Mouse (Mus musculus): ENCODE data around the gene Gm10271. TPM values are rescaled to one million over a fixed set of nuclear protein-coding genes. Genes with fewer than 3 reads are reported as not detected.
A peak's percentile ranks its signal among the peaks of the same experiment; 100 is the strongest.

Gene Gm10271
- not detected for total RNA-seq (2021)
- long read RNA-seq, experiment 1 = 0 reads
- long read RNA-seq, experiment 2 = 0 reads

DNA sequence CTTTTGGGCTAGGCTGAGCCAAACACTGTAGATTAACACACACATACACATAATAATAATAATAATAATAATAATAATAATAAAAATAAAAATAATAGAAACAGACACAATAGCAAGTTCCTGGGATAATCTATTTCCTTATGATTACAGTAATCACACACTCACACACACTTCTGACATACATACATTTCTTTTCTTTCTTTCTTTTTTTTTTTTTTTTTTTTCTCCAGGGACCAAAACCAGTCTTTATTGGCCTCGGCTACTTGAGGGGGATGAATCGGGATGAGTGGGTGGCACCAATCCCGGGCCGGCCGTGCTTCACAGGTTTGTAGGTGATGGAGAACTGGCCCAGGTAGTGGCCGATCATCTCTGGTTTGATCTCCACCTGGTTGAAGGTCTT, at the start of gene Gm10271:
Gene Gm10271 (minus strand): TSS at position 101 of the 400 bp plus-strand sequence.
- no peak for DNase-seq (ENCODE audit: low spot score)

DNA sequence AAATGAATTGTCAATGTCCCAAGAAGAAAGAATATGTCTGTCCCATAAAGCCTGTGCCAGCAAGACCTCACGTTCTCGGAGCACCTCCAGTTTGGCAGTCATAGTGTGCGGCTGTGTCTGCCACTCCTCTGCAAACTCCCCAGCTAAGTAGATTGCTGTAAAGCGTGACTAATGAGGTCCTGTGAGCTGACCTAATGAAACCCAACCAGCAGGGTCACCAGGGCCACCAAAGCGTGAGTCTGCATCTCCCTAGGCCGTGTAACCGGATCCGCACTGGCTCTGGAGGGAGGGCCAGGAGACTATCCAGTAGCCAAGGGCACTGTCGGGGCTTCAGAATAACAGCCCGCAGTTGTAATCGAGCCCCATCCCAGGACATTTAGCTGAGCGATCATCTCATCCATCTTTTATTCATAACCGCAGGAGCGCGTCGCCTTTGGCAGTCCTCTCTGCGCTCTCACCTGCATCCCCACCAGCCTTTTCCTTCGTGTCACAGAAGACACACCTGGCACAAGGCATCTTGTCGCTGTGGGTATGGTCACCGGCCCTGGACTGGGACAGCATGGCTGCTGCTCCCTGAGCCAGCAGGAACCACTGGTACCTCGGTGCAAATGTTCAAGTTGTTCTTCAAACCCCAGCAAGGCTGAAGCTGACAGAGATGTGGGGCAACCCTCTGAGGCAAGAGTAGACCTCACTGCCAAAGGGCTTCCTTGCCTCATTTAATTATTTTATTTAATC, 48.8 kb upstream of the Gm10271 start:
- peak; percentile 86 for DNase-seq (ENCODE audit: low spot score)

DNA sequence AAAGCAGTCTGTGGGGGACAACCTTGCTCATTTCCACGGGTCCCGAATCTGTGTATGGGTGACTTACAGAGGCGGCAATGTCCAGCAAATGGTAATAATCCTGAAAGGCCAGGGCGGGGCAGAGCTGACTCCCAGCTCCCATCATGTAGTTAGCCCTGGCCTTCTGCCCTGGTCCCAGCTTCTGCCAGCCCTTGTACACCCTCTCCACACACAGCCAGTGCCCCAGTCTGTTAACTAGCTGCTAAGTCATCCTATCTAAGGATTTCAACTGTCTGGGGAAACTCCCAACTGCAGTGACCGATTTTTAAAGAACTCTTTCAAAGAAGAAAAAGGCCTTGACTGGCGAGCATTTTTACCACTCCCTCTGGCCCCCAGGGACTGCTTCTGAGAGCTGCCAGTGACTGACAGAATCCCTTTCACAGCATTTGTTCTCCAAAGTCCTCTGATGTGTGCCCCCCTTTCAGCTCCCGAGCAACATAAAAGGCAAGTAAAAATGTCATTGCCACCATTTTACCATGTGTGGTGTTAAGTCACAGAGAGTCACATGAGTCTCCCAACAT, 46.0 kb upstream of the Gm10271 start:
- DNase-seq (ENCODE audit: low spot score) = peak; percentile 69

DNA sequence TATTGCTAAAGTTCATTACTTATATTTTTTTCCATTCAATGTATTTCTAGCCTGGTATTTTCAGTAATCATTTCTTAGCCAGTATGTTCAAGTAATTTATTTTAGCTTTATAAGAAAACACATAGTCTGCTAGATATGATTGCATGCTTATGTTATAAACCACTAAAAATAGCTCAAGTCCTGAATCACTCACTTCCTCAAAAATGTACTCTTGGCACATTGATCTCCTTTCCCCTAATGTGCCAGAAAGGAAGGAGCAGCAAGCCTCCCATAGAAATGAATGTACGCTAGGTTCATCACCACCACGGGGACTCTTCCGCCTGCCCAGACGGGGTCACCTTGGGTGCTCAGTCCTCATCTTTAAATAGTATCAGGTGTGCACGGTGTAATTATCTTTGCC, 42.2 kb upstream of the Gm10271 start:
- DNase-seq (ENCODE audit: low spot score) = no peak

DNA sequence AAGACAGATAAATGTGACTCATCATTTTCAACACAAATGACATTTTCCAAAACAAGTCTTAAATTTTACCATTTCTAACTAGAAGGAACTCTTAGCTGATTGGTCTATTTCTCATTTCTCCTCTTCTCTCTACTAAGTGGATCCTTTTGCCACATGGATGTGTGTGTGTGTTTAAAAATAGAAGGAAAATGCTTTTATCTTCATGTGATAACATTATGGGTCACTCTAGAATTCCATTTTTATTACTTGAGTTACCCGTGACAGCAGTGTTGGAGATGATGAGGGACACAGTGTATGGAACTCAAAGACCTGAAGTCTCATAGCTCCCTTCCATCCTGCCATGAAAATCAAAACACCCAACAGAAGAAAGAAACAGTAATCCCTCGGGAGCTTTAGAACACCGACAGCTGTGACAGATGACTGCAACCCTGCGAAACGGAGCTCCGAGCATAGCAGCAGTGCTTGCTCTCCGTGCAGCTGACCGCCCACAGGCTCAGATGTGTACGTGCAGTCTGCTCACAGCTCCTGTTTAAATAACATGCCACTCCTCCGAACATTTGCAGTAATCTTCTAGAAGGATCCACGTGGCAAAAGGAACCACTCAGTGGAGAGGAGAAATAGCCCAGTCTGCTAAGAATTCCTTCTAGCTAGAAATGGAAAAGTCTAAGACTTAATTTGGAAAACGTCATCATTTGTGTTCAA, 41.4 kb upstream of the Gm10271 start:
- no peak for DNase-seq (ENCODE audit: low spot score)

DNA sequence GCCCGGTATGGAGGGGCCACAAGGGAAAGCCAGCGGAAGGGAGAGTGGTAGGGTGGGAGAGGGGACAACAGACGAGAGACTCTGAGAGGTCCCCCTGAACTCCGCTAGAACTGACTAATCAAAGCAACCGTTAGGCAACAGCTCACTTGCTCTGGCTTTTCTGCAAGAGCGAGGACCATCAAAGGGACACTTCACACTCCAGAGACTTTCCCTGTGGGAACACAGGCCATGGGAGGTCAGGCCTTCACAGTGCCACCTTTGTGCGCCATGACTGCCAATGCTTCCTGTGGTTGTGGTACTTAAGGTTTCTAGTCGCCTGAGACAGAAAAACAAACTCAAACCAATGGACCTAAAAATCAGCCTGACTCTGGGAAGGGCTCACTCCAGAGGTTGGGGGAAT, 38.6 kb upstream of the Gm10271 start:
- no peak for DNase-seq (ENCODE audit: low spot score)

DNA sequence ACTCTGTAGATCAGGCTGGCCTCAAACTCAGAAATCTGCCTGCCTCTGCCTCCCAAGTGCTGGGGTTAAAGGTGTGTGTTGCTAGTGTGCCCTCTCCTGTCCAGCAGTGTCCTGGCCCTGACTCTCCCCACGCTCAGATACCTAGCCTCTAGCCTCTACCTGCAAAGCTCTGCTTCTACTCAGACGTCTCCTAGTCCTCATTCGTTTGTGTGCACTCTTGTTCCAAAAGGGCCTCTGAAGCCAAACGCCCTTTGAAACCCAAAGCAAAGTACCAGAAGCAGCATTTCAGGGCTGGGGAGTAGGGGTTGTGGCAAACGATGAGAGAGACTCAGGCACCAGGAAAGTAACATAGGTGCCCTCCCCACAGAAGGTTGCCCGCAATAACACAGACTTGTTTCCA, 37.3 kb upstream of the Gm10271 start:
- no peak for DNase-seq (ENCODE audit: low spot score)

DNA sequence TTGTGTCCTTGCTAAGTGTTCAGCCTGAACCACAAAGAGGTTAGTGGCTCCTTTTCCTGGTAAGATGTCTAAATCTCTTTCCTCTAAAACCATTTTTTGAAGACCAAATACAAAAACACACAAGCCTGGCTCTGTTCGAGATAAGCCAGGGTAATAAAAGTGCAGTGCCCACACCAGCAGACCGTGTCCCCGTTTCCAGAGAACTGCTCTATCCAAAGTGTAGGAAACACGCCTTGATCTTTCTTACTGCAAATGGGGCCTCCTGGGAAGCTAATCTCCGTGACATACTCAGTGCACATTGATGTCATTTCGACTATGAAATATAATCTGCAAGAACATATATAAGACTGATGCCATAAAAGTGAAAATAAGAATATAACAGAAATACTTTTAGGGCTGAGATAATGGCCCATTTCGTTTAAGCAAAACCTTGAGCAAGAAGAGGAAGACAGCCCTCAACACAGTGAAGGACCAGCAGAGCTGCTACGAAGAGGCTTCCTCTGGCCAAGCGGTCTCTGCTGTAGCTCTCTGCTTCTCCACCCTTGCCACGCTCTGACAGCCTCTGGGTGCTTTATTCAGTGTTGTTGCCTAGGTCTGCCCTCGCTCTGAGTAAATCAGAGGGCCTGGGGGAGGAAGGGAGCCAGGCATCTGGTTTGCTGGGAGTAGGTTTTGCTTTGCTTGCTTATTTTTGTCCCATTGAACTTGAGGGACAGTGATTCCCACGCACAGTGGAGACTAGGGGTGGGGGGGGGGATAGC, 33.5 kb upstream of the Gm10271 start:
- no peak for DNase-seq (ENCODE audit: low spot score)

DNA sequence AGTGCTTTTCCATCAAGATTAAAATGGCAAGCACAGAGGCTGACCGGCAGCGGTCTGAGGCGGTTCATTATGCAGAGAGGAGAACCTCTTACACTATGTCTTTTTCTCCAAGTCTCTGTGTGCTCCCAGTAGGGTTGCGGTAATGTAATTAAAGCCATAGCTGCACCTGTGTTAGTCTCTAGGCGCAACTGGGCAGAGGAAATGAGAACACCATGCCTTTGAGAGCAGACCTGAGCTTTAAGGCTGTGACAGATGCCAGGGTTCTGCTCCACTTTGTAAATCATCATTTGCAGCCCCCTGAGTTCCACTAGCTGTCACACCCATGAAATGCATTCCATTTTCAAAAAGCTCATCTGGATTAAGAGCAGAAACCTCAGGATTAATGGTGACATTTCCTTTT, 32.3 kb upstream of the Gm10271 start:
- DNase-seq (ENCODE audit: low spot score) = no peak

DNA sequence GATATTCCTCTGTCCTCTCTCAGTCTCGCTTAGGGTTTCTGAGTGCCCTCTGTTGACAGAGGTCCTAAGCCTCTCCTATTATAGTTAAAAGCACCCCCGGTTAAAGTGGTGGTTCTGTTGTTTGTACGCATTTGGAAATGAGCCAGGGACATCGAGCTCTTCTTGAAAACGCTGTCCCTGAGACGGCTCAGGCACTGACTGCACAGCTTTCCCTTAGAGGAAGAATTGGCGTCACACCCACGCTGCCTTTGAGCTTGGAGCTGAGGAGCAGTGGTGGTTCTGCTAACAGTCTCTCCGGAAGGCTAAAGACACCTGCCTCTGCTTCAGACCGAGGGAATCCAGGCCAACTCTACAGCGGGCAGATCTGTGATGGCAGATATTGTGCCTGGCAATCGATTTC, 28.6 kb upstream of the Gm10271 start:
- DNase-seq (ENCODE audit: low spot score) = peak; percentile 17

DNA sequence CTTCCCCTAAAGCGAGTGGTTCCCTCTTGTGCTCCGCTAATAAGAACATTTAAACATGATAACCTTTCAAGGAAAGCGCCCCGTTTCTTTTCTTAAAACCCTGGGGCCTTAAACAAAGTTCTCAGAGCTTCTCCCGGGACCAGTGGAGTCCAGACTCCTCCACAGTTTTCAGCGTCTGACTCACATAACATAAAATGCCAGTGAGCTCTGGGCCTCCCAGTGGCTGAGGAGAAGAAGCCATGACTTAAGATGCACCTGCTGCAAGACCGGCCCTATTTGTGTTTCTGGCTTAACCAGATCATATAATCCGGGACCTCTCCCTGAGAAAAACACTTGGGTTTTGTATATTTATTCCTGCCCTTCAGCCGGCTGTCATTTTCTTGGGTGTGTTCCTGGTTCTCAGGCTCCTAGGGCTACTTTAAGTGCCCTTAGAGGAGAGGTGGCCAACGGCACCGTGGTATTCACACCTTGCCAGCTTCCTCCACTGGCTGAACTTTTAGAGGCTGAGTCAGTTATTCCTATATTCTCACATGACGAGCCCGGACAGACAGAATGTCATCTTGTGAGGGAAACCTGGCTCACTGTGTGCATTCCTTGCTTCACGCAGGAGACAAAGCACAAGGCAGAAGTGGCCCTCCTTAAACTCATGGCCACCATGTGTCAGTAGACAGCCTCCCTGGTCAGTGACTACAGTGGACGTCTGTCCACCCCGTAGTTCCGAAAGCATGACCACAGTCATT, 26.5 kb upstream of the Gm10271 start:
- peak; percentile 66 for DNase-seq (ENCODE audit: low spot score)

DNA sequence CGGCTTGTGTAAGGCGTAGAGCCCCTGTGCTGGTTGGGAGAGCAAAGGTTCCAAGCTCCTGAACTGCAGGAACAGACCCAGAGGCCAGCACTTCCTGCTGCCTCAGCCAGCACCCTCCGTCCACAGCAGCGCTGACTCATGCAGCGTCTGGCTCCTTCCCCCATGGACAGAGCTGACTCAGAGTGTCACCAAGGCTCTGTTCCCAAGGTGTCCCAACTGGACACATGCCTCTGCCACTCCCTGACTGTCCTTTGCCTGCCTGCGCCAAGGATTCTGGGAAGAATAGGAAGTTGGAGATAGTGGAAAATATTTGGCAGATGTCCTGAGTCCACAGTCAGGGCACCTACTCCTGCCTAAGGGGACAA, 23.8 kb upstream of the Gm10271 start:
- DNase-seq (ENCODE audit: low spot score) = peak; percentile 84

DNA sequence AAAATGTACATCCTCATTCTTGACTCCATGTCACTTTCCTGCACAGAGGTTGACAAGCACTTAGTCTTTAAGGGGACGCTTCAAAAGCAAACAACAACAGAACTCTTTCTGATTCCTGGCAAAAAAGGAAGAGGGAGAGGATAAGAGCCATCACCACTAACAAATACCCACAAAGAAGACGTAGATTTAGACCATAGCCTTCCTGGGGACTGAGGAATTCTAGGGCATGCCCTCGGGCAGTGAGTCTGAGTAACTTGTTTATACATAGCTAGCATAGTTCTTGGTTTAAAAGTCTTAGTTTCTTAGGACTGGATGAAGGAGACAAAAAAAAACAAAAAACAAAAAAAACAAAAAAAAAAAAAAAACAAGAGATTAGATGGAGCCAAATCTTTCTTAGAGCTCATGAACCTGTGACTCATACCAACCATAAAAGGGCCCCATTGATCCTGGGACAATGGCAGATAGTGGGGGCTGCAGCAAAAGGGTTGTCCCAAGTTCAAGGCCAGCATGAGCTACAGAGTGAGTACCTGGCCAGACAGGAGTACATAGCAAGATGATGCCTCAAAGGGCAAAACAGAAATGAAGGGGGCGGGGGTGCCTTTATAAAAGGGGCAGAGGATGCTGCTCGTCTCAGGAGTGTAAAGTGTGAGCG, 23.3 kb upstream of the Gm10271 start:
- no peak for DNase-seq (ENCODE audit: low spot score)

DNA sequence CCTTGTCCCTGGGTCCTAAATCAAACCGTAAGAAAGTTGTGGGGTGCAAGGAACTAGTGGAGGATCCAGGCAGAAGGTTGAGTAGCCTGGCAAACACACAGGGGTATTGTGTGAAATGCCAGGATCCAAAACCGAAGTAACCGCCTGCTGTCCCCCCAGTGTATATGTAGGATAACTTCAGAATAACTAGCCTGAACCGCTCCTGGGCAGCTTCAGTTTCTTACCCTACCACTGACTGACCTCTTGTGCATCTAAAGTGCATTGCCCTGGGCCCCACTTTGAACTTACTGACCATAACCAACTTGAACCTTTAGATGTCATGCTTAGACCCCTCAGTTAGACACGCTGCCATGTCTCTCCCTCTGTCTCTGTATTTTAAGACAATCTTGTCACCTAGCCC, 22.8 kb upstream of the Gm10271 start:
- DNase-seq (ENCODE audit: low spot score) = no peak

DNA sequence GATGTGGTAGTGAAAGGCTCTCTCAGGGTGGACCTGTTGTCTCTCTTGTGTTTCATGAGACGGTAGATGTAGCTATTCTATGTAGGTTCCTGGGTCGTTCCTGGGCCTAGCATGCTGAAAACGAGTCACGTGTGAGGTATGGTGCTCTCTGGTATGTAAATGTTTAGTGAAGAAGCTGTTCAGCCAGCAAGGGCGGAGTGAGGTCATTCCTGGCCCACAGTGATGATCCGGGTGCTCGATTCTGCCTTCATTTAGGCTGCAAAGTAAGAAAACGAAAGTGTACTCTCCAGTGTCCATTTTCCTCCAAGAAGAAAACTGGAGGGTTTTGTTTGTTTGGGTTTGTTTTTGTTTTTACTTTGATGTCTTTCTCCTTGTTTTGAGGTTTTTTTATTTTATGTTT, 21.6 kb upstream of the Gm10271 start:
- no peak for DNase-seq (ENCODE audit: low spot score)

DNA sequence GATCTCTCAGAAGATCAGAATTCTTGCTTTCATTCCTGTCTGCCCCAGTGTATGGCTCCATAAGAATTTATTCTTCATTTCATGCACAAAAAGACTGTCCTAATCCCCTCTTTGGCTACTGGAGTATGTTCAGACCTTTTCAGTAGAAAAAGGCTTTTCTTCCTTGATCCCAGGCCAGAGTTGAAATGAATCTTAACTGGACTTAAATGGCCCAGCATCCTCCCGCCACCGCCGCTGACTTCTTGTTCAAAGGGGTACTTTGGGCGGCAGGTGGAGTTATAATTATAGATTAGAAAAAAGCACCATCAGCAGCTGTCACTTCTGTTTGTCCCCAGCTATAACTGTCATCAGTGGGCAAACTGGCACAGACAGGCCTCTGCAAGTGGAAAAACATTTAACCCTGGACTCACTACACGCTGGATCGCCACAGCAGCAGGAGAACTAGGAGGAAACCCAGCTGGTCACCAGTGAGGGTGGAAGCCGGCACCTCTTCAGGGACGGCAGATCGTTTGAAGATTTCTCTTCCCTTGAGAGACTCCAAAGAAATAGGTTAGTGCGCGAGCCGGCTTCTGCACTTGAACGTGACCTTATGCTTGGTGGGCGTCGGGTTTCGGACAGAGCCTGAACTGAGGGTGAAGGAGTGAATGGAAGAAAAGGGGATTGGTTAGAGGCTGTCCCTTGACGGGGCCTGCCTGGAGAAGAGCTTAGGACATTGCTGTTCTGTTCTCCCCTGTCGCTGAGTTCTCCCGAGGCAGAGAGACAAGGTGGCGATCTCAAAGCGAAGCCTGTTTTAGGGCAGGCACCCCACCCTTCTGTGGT, 14.1 kb upstream of the Gm10271 start, which contains the start of gene Best3:
Gene Best3 (plus strand): TSS at position 51 of the 819 bp plus-strand sequence.
- peak; percentile 45 for DNase-seq (ENCODE audit: low spot score)

DNA sequence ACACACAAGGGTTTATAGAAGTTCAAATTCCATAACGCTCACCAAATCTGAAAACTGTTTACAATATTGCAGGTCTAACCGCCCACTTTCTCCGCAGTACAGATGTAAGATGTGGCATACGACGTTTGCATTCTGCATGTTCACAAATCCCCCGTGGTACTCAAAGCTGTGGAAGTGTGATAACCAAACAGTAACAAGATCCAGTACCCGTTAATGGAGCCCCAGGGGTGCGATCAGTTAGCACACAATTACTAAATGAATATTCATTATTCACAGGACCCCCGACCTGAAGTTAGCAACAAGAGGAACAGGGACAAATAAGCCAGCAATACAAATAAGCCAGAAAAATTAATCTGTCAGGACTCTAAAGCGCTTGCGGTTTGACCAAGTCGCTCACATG, 12.4 kb upstream of the Gm10271 start:
- no peak for DNase-seq (ENCODE audit: low spot score)

DNA sequence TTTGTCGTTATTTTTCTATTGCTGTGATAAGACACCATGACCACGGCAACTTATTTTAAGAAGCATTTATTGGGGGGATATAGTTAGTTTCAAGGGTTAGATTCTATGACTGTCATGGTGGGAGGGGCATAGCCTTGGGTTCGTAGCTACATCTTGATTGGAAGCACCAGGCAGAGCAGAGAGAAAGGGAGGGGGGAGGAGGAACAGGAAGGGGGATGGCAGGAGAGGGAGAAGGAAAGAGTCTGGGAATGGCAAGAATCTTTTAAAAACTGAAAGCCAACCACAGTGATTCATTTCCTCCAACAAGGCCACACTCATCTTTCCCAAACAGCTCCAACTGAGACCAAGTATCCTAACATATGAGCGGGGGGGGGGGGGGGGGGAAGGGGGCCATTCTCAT, 10.1 kb upstream of the Gm10271 start:
- no peak for DNase-seq (ENCODE audit: low spot score)

DNA sequence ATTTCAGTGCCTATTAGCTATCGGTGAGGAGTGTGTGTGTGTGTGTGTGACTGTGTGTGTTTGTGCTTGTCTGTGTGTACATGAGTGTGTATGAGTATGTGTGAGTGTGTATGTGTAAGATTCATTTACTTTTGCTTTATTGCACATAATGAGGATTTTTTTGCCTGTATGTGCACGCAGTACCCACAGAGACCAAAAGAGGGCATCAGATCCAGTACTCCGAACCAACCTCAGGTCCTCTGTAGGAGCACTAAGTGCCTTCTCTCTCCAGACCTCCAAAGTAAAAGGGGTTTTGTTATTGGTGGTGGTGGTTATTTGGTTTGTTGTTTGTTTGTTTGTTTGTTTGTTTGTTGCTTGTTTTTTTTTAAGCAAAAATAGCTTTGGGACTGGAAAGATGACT, 8.5 kb upstream of the Gm10271 start:
- peak; percentile 29 for DNase-seq (ENCODE audit: low spot score)

DNA sequence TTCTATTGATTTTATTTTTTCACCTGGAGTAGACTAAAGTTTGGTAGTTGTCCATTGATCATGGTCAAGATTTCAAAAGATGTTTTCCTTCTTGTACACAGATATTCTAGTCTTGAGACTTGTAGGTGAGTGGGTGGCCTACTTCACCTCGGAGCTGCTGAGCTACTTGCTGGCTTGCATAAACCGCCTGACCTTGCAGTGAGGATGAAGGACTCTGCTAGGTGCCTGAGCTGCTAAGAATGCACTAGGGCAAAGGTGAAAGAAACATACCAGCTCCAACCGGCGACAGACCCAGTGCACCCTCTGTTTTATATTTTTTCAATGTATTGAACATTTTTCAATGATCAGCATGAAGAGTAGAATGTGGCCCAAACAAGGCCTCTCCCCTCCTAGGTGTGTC, 7.9 kb upstream of the Gm10271 start:
- DNase-seq (ENCODE audit: low spot score) = no peak
